In the genomic region with DNA sequence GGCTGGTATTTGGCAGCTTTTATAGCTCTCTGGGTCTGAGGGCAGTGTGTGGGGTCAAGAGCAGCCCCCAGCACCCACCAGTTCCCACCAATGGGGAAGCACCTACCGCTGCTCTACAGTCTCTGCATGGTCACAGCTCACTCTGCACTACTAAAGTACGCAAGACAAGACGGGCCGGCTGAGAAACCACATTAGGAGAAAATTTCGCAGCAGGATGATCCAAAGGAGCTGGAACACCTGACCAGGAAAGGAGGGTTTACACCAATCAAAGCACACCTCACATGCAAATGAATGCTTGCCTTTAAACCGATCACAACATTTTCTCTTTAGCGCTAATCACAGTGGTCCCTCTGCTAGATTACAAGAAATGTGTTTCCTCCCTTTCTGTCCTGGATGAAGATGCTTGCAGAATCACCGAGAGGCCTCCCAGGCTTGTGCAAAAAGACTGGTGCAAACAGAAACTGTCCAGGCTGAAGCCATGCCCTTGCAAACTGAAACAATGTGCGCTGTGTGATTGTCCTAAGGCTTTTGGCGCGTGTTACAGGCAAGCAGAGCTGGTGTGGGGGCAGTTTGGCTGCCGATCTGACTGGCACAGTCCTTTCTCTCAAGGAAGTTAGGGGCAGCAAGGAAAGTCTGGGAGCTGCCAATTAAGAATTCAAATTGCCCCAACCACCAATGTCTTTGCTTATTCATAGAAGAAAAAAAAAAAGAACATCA, we compare ENCODE assay signal across 10 mouse cellular contexts. TPM values are rescaled to one million over a fixed set of nuclear protein-coding genes. Genes with fewer than 3 reads are reported as not detected.
DNase-seq lines count a peak whose midpoint lies in the region; ATAC-seq and TF ChIP-seq lines count a peak whose summit lies in the region.
"Had no signal": no experiment of that assay in that cellular context is flagged by ENCODE, and none has a peak within 500 bp of the region (broad histone marks: within the 10 kb centered on the region; RNA-seq: fewer than 3 reads in every experiment).

No protein-coding gene starts in this region.

- H3K4me2 ChIP-seq in neural tube, embryonic 14.5 days (ENCODE audit: low read depth, low read length) = peak overlapping the region; percentile 11; the same call in 1 of the 2 replicates

- no peak for TF ChIP-seq CTCF in gastrocnemius, adult 2 months (IDR thresholded peaks at IDR 0.05)

- peaks cover 31% of the 10 kb centered on the region for H3K27me3 ChIP-seq in limb, embryonic 10.5 days (ENCODE audit: low read depth, poor library complexity, severe bottlenecking)
- peaks cover 10% of the 10 kb centered on the region for H3K27me3 ChIP-seq in neural tube, embryonic 14.5 days (ENCODE audit: control insufficient read depth, insufficient read depth, low read length)
- H3K27me3 ChIP-seq: Patski had no signal

- H3K9ac ChIP-seq in neural tube, embryonic 14.5 days (replicated peaks; ENCODE audit: low read depth, low read length) = no peak overlapping the region

- no peaks in the 10 kb centered on the region for H3K9me3 ChIP-seq in limb, embryonic 10.5 days (replicated peaks)
- no peaks in the 10 kb centered on the region for H3K9me3 ChIP-seq in neural tube, embryonic 14.5 days (ENCODE audit: control insufficient read depth, low read length)

- DNase-seq in gastrocnemius, adult 2 months = no peak
- no peak for DNase-seq in gastrocnemius, postnatal 14 days
- peak; percentile 1 for DNase-seq in urinary bladder, postnatal 25 days (ENCODE audit: low spot score)
- DNase-seq in urinary bladder, postnatal 4 days (ENCODE audit: low spot score in 2 of 2) = no peak
- no peak for DNase-seq in limb, embryonic 10.5 days (ENCODE audit: low spot score)
- no peak for DNase-seq in thymus, postnatal 14 days
- DNase-seq in urinary bladder, adult 2 months (ENCODE audit: low spot score) = no peak

- H3K4me3 ChIP-seq in gastrocnemius, adult 2 months = peak overlapping the region; percentile 18
- H3K4me3 ChIP-seq in limb, embryonic 10.5 days = peak overlapping the region; percentile 43
- H3K4me3 ChIP-seq in neural tube, embryonic 14.5 days (ENCODE audit: low read depth, low read length) = 0 out of 2 replicates have a peak overlapping the region, but pooled peaks have one; percentile 4

- no peak overlapping the region for H3K27ac ChIP-seq in gastrocnemius, adult 2 months
- H3K27ac ChIP-seq in limb, embryonic 10.5 days = peak overlapping the region; percentile 51; the same call in 1 of the 2 replicates
- H3K27ac ChIP-seq in neural tube, embryonic 14.5 days (ENCODE audit: low read depth, low read length) = no peak overlapping the region

- 12% methylated on average over 12 of the region's 12 CpGs for WGBS in limb, embryonic 10.5 days
- WGBS in neural tube, embryonic 14.5 days = 18% methylated on average over 12 of the region's 12 CpGs

- H3K4me1 ChIP-seq in limb, embryonic 10.5 days = peaks cover 44% of the 10 kb centered on the region
- H3K4me1 ChIP-seq in neural tube, embryonic 14.5 days (ENCODE audit: control insufficient read depth, insufficient read depth, low read length) = no peaks in the 10 kb centered on the region

- ATAC-seq in neural tube, embryonic 14.5 days (ENCODE audit: low read depth) = no peak
- ATAC-seq: Patski had no signal

- no peaks in the 10 kb centered on the region for H3K36me3 ChIP-seq in limb, embryonic 10.5 days
- H3K36me3 ChIP-seq in neural tube, embryonic 14.5 days (ENCODE audit: control insufficient read depth, insufficient read depth, low read length) = no peaks in the 10 kb centered on the region

- intact Hi-C loops in gastrocnemius, adult 2 months (cut with DNase I) = no loop called here
- intact Hi-C loops in gastrocnemius, postnatal 14 days (cut with DNase I; ENCODE audit: low total_unique reads) = no loop called here

RNA-seq across cellular contexts. Expression of a gene that starts 21.9 kb away (rescaled TPM):
- 1 to 10 TPM; 2.0 to 3.3 TPM for total RNA-seq in gastrocnemius, adult 2 months (2021)
- 1 to 10 TPM; 2.2 to 2.6 TPM for total RNA-seq in gastrocnemius, postnatal 14 days (2021)
- polyA plus RNA-seq in limb, embryonic 10.5 days (2016; fragmentation: Nextera tagmentation; extraction: Ambion mirVana) = 31.3 and 31.9 TPM in 2 replicates
- 16.9 and 19.8 TPM in 2 replicates for polyA plus RNA-seq in neural tube, embryonic 14.5 days (2014; fragmentation: Nextera tagmentation; extraction: Ambion mirVana)
- polyA plus RNA-seq in urinary bladder, adult 2 months (2012; rRNA removed) = 7.6 and 7.8 TPM in 2 replicates

RNA-seq across cellular contexts. Expression of a gene that starts 57.1 kb away (rescaled TPM):
- 1 to 10 TPM; 1.5 to 2.1 TPM for total RNA-seq in gastrocnemius, adult 2 months (2021)
- 1 to 10 TPM; 4.9 TPM for total RNA-seq in gastrocnemius, postnatal 14 days (2021)
- polyA plus RNA-seq in limb, embryonic 10.5 days (2016; fragmentation: Nextera tagmentation; extraction: Ambion mirVana) = 22.0 and 25.4 TPM in 2 replicates
- polyA plus RNA-seq in neural tube, embryonic 14.5 days (2014; fragmentation: Nextera tagmentation; extraction: Ambion mirVana) = 26.6 TPM in 2 replicates
- 9.2 and 11.9 TPM in 2 replicates for polyA plus RNA-seq in urinary bladder, adult 2 months (2012; rRNA removed)

RNA-seq across cellular contexts. Expression of a gene that starts 58.5 kb away (rescaled TPM):
- not detected for total RNA-seq in gastrocnemius, adult 2 months (2021)
- not detected for total RNA-seq in gastrocnemius, postnatal 14 days (2021)
- 0.35 and 0.38 TPM in 2 replicates for polyA plus RNA-seq in limb, embryonic 10.5 days (2016; fragmentation: Nextera tagmentation; extraction: Ambion mirVana)
- polyA plus RNA-seq in neural tube, embryonic 14.5 days (2014; fragmentation: Nextera tagmentation; extraction: Ambion mirVana) = not detected in 2 replicates
- polyA plus RNA-seq in urinary bladder, adult 2 months (2012; rRNA removed) = 0.04 TPM in 2 replicates
- polyA plus RNA-seq: gonadal fat pad, adult 2 months; Patski had no signal
